Mouse (Mus musculus) CD8-positive naive resting alpha-beta T cell, adult 2 months (primary cell): ENCODE measurements around the gene Acot1.
"Not testable (repeated sequence)": the region's sequence is repeated elsewhere in the genome, so short reads cannot be mapped to it uniquely, and the experiment has no call there.

Source experiments
- DNase-seq, 2 experiments: peaks; one replicate each; pipeline ENCODE4 v3.0.0; 2022; ENCODE audit warnings: low read depth in 2 of 2, low spot score in 2 of 2

The Acot1 gene

DNA sequence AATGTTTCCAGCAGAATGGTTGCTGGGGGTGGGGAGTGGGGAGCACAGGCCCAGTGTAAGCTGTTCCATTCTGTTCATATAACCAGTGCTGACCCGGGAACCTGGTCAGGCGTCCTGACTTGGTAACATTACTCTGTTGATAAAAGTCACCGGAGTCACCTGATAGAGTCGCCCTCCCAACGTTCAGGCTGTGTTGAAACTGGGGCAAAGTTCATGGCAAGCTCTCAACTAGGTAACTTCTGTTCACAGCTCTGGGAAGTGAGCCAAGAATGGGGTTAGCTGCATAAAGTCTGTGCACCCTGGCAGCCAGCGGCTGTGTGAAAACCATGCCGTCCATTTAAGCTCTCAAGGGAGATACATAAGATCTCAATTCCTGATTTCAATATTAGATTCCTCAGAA, 11.2 kb downstream of the Acot1 start:
- DNase-seq, result not testable (repeated sequence)

- not testable (repeated sequence) for DNase-seq
Measured at GRCm38 (mm10) chr12:84022266-84022665, 13.0 kb downstream of the Acot1 start.

DNA sequence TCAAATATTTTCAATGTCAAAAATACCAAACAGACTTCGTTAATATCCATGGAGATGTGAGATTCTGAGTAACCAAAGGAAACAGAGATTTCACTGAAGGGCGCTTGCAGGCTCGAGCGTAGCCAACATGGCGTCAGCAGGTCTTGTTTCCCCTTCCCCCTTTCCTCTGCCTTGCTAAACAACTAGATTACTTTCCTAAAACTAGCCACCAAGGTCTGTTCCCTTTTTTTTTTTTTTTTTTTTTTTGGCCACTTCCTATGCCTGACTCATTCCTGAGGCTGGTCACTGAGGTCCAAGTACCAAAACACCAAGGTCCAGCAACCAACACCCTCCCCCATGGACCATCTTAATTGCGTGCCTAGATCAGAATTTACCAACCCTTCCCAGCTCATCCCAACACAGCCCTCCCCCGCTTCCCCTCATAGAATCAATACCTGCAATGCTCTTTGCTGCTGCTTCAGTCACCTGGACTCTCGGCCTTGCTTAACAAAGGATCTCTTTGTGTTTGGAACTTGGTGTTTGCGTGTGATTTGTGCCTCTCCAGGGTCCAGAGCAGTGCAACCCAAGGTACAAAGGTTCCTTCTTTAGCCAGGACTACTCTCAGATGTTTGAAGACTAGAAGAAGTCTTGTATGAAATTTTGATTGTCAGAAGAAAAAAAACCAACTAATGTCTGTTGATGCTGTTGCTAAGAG, 13.9 kb downstream of the Acot1 start:
- no peak for DNase-seq

DNA sequence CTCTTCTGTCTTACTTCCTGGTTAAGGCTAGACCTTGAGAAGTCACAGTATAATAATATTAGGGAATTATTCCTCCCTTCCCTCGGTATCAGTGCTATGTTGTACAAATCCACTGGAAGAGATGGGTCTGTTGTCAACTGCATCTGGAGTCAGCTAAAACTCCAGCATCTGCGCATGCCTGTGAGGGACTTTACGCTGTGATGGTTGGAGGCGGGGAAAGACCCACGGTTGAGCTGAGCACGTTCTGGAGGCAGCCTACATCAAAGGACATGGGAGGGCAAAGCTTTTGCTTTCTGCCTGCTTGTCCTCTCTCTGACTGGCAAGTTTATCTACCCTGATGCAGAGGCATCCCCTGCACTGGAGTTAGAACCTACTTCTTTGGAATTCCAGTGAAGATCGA, 16.6 kb downstream of the Acot1 start:
- DNase-seq, result no peak

DNA sequence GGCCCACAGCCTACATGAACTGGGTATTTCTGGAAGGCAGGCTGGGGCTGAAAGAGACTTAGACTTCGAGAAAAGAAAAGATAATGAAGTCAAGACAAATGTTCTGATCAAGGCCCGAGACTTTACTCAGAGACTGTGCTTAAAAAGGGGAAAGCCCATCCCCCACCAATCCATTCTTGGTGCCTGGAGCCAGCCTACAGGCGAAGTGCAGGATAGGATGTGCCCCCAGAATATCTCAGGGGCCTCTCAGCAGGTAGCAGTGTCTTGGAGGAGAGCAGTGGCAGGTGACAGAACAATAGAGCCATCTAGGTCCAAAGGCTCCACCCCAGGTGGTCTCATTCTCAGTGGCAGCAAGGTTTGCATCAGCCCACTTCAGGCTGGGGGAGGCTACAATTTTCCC, 19.0 kb downstream of the Acot1 start:
- DNase-seq, result not testable (repeated sequence)

GRCm38 (mm10) chr12:84029043-84029442, 19.8 kb downstream of the Acot1 start:
- not testable (repeated sequence) for DNase-seq

GRCm38 (mm10) chr12:84030659-84031332, 21.5 kb downstream of the Acot1 start:
- peak; percentile 58 to 78 for DNase-seq

GRCm38 (mm10) chr12:84032854-84033253, 23.6 kb downstream of the Acot1 start:
- DNase-seq, result no peak

GRCm38 (mm10) chr12:84033302-84033701, 24.0 kb downstream of the Acot1 start:
- not testable (repeated sequence) for DNase-seq

DNA sequence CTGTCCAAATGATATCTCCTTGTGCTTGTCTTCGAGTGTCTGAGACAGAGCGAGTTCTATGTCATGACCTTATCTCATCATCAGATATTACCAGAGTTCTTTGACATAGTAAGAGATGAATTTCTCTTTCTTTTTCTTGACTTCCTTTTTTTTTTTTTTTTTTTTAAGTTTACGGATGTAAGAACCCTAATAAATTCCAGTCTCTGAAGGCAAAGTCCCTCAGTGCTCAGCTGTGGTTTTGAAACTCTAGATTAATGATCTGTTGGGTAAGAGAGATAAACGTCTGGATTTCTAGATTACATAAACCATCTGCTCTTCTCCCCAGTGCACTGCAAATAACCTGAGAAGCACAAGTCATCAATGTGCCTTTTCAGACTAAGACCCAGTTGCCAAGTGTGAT, 24.8 kb downstream of the Acot1 start:
- no peak for DNase-seq

DNA sequence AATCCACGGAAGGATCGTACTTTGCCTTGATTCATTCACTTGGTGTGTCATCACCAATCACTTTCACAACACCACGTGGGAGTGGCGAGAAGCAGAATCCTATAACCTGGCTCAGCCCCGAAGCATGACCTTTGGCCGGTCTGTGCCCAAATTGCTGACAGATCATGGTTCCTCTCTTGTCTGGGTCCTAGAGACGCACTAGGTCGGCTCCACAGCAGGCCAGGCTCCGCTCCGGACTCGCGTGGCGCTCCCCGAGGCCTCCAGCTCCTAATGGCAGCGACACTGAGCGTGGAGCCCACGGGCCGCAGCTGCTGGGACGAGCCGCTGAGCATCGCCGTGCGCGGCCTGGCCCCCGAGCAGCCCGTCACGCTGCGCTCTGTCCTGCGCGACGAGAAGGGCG, 29.0 kb downstream of the Acot1 start, which contains the start of gene Acot4:
TSS of gene Acot4 (plus strand) at position 139 of the 400 bp plus-strand sequence.
- DNase-seq, result not testable (repeated sequence)

- not testable (repeated sequence) for DNase-seq
Measured at GRCm38 (mm10) chr12:84038691-84039111, 29.4 kb downstream of the Acot1 start, which contains the start of gene Gm49366. Gene Gm49366 (plus strand): TSS chr12:84038935.

DNA sequence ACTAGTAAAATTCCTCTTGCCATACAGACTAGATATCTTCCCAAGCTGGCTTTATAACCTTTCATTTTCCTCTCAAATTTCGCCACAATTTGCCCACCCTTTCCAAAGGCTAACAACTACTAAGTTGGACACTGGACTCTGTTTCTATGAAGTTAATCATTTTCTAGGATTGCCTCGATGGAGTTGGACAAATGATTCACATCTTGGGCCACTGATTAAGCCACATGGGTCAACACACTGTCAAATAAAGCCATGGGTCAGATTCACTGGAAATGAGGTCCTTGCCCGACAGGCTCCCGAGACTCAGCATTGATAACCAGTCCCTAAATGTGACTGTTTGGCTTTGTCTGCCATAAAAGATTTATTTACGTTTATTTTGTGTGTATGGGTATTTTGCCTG, 33.0 kb downstream of the Acot1 start:
- no peak for DNase-seq

GRCm38 (mm10) chr12:84044045-84044444, 34.8 kb downstream of the Acot1 start:
- DNase-seq, result no peak

- no peak for DNase-seq
Measured at GRCm38 (mm10) chr12:84046906-84047305, 37.6 kb downstream of the Acot1 start.

GRCm38 (mm10) chr12:84050744-84051143, 41.5 kb downstream of the Acot1 start:
- not testable (repeated sequence) for DNase-seq

- DNase-seq, result no peak
Measured at GRCm38 (mm10) chr12:84051937-84052474, 42.7 kb downstream of the Acot1 start, which contains the start of gene Acot3. Gene Acot3 (plus strand): TSS chr12:84052144.

DNA sequence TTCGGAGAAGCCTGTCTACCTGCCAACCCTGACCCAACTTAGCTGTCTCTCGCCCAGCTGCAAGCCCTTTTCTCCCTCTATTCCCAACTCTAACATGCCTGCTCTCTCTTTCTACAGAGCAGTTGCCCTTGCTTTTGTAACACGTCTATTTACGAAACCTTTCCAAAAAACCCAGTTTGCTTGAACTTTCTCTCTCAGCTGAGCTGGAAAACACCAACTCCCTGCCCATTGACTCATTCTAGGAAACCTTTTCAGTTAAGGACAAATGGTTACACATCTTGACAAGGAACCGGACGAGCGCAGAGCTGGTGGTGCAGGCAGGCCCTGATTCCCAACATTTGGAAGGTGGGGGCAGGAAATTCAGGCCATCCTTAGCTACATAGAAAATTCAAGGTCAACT, 43.3 kb downstream of the Acot1 start:
- no peak for DNase-seq

- no peak for DNase-seq
Measured at GRCm38 (mm10) chr12:84053173-84053572, 43.9 kb downstream of the Acot1 start.

DNA sequence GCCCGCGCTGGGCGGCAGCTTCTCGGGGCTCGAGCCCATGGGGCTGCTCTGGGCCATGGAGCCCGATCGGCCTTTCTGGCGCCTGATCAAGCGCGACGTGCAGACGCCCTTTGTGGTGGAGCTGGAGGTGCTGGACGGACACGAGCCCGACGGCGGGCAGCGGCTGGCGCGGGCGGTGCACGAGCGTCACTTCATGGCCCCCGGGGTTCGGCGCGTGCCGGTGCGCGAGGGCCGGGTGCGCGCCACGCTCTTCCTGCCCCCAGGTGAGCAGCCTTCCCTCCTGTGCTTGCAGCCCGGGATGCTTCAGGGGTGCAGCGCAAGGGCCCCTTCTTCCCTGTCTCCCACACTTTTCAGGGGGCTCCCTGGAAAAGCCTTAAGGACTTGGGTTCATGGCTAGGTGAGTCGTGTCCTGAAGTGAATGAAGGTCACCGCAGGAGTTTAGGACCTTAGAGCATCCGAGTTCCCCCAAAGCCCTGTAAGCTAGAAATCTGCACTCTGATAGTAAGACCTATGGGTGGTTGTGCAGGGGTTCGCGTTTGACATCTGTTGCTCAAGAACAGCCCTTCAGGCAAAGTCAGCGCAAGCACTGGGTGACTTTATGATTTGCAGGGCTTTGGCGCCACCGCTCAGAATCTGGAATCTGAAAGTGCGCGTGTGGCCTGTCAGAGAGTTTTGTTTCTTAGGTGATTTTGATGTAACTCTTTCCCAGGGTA, 44.5 kb downstream of the Acot1 start:
- no peak for DNase-seq

DNA sequence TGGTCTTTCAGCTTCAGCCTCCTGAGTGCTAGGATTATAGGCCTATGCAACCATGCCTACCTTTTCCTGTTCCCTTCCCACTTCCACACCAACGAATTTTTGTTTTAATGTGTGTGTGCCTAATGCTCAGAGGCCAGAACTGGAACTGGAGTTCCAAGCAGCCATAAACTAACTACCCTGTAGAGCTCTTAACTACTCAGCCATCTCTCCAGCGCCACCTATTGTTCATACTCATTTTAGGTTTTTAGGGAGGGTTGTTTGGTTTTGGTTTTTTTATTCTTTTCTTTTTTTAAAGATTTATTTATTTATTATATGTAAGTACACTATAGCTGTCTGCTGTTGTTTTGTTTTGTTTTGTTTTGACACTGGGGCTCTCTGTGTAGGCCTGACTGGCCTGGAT, 51.7 kb downstream of the Acot1 start:
- peak in 1 of 2 experiments; percentile 37 for DNase-seq
